ENCODE assay signal across 10 mouse cellular contexts in the genomic region with DNA sequence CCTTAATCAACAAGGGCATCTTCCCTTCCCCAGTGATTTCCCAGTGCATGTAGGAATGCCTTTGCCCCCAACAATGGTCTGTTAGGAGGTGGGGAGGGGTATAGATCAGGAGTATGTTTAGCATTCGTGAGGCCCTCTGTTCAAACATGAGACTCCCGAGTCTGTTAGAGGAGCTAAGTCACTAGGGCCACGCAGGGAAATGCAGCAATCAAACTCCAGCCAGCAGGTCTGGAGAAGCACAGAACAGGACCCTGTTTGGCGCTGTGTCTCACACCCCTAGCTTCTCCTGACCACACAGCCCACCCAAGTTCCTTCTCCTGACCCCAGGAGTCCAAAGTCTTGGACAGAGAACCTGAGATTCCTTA.
DNase-seq lines count a peak whose midpoint lies in the region; ATAC-seq lines count a peak whose summit lies in the region.
"Had no signal": no experiment of that assay in that cellular context is flagged by ENCODE, and none has a peak within 500 bp of the region (broad histone marks: within the 10 kb centered on the region; RNA-seq: fewer than 3 reads in every experiment).

No protein-coding gene starts in this region.

- no peak overlapping the region for H3K4me2 ChIP-seq in heart, embryonic 15.5 days
- no peak overlapping the region for H3K4me2 ChIP-seq in lung, embryonic 16.5 days (ENCODE audit: low read depth, low read length)
- H3K4me2 ChIP-seq in intestine, embryonic 15.5 days (replicated peaks) = no peak overlapping the region

- H3K9me3 ChIP-seq in heart, embryonic 15.5 days (replicated peaks) = no peaks in the 10 kb centered on the region
- H3K9me3 ChIP-seq in lung, embryonic 16.5 days (ENCODE audit: control insufficient read depth, low read length) = no peaks in the 10 kb centered on the region
- no peaks in the 10 kb centered on the region for H3K9me3 ChIP-seq in embryonic facial prominence, embryonic 10.5 days
- no peaks in the 10 kb centered on the region for H3K9me3 ChIP-seq in intestine, embryonic 15.5 days

- H3K27ac ChIP-seq in heart, embryonic 15.5 days = peak overlapping the region; percentile 80
- H3K27ac ChIP-seq in lung, embryonic 16.5 days (ENCODE audit: low read length) = peak overlapping the region; percentile 34
- H3K27ac ChIP-seq in embryonic facial prominence, embryonic 10.5 days (replicated peaks) = peak overlapping the region; percentile 57; the same call in 1 of the 2 replicates
- H3K27ac ChIP-seq in intestine, embryonic 15.5 days = peak overlapping the region; percentile 51

- WGBS in heart, embryonic 15.5 days = 37% methylated on average over 4 of the region's 4 CpGs
- 35% methylated on average over 4 of the region's 4 CpGs for WGBS in lung, embryonic 16.5 days
- WGBS in embryonic facial prominence, embryonic 10.5 days = 59% methylated on average over 4 of the region's 4 CpGs
- WGBS in intestine, embryonic 15.5 days = 22% methylated on average over 4 of the region's 4 CpGs

- intact Hi-C loops in heart, postnatal 10 days (cut with DNase I) = no loop called here

- no peaks in the 10 kb centered on the region for H3K27me3 ChIP-seq in heart, embryonic 15.5 days
- no peaks in the 10 kb centered on the region for H3K27me3 ChIP-seq in lung, embryonic 16.5 days (ENCODE audit: control insufficient read depth, insufficient read depth, low read depth, low read length)
- no peaks in the 10 kb centered on the region for H3K27me3 ChIP-seq in embryonic facial prominence, embryonic 10.5 days (replicated peaks; ENCODE audit: low read depth, poor library complexity, severe bottlenecking)
- no peaks in the 10 kb centered on the region for H3K27me3 ChIP-seq in intestine, embryonic 15.5 days (replicated peaks)

- H3K4me1 ChIP-seq in heart, embryonic 15.5 days (replicated peaks) = peaks cover 39% of the 10 kb centered on the region
- H3K4me1 ChIP-seq in lung, embryonic 16.5 days (replicated peaks; ENCODE audit: control insufficient read depth, insufficient read depth, low read length) = 0 out of 2 replicates have a peak, but pooled peaks cover 8% of the 10 kb centered on the region
- peaks cover 46% of the 10 kb centered on the region for H3K4me1 ChIP-seq in embryonic facial prominence, embryonic 10.5 days
- peaks cover 26% of the 10 kb centered on the region for H3K4me1 ChIP-seq in intestine, embryonic 15.5 days (replicated peaks)

- no peak for DNase-seq in heart, postnatal 10 days
- no peak for DNase-seq in lung, postnatal 25 days (ENCODE audit: low spot score)
- DNase-seq in embryonic facial prominence, embryonic 10.5 days (ENCODE audit: low spot score) = no peak
- no peak for DNase-seq in cerebellum, postnatal 14 days
- DNase-seq in cerebellum, postnatal 4 days (ENCODE audit: low spot score in 2 of 2) = no peak
- DNase-seq: kidney, postnatal 10 days; right cerebral cortex, adult 18-20 months had no signal

- ATAC-seq in heart, embryonic 15.5 days (replicated peaks; ENCODE audit: insufficient number of reproducible peaks, insufficient read depth, low FRiP score, low read depth) = no peak
- ATAC-seq in lung, embryonic 16.5 days (ENCODE audit: low read depth) = no peak
- peak; percentile 11; the same call in 1 of the 2 replicates for ATAC-seq in intestine, embryonic 15.5 days

- no peak overlapping the region for H3K4me3 ChIP-seq in heart, embryonic 15.5 days
- no peak overlapping the region for H3K4me3 ChIP-seq in lung, embryonic 16.5 days (ENCODE audit: low read length)
- H3K4me3 ChIP-seq in embryonic facial prominence, embryonic 10.5 days = no peak overlapping the region
- H3K4me3 ChIP-seq in intestine, embryonic 15.5 days (replicated peaks) = no peak overlapping the region

- no peak overlapping the region for H3K9ac ChIP-seq in heart, embryonic 15.5 days
- H3K9ac ChIP-seq in lung, embryonic 16.5 days (ENCODE audit: low read length) = no peak overlapping the region
- H3K9ac ChIP-seq in intestine, embryonic 15.5 days = no peak overlapping the region

- no peaks in the 10 kb centered on the region for H3K36me3 ChIP-seq in heart, embryonic 15.5 days
- no peaks in the 10 kb centered on the region for H3K36me3 ChIP-seq in lung, embryonic 16.5 days (ENCODE audit: control insufficient read depth, insufficient read depth, low read length)
- H3K36me3 ChIP-seq in embryonic facial prominence, embryonic 10.5 days (replicated peaks) = no peaks in the 10 kb centered on the region
- H3K36me3 ChIP-seq in intestine, embryonic 15.5 days = no peaks in the 10 kb centered on the region
